Mouse (Mus musculus) induced T-regulatory cell, adult 2 months (primary cell): Measurements from ENCODE around the gene Slc6a17.

Experiments used
- DNase-seq: peaks from one replicate; pipeline ENCODE4 v3.0.0-alpha.2; 2012; ENCODE audit warnings: low read depth

Gene Slc6a17

GRCm38 (mm10) chr3:107517631-107518108 lies at the start of gene Slc6a17:
Gene Slc6a17, minus strand, starts transcription at chr3:107518018.
- DNase-seq: peak; percentile 3

- DNase-seq: no peak
Observed at GRCm38 (mm10) chr3:107565331-107565730, 47.5 kb upstream of the Slc6a17 start.

GRCm38 (mm10) chr3:107563880-107564279 lies 46.1 kb upstream of the Slc6a17 start:
- no peak for DNase-seq

- no peak for DNase-seq
Observed at GRCm38 (mm10) chr3:107562591-107562990, 44.8 kb upstream of the Slc6a17 start.

- no peak for DNase-seq
Observed at GRCm38 (mm10) chr3:107562104-107562503, 44.3 kb upstream of the Slc6a17 start.

- DNase-seq: peak; percentile 60
Observed at GRCm38 (mm10) chr3:107559183-107559582, 41.4 kb upstream of the Slc6a17 start.

- DNase-seq: no peak
Observed at GRCm38 (mm10) chr3:107558740-107559139, 40.9 kb upstream of the Slc6a17 start.

GRCm38 (mm10) chr3:107554842-107555241 lies 37.0 kb upstream of the Slc6a17 start, which contains the start of gene Ubl4b:
Gene Ubl4b, minus strand, starts transcription at chr3:107555073.
- no peak for DNase-seq

GRCm38 (mm10) chr3:107550409-107551049 lies 32.7 kb upstream of the Slc6a17 start:
- peak; percentile 54 for DNase-seq

GRCm38 (mm10) chr3:107546956-107547355 lies 29.1 kb upstream of the Slc6a17 start:
- DNase-seq: no peak

GRCm38 (mm10) chr3:107545716-107546412 lies 28.0 kb upstream of the Slc6a17 start:
- DNase-seq: no peak

GRCm38 (mm10) chr3:107545278-107545677 lies 27.5 kb upstream of the Slc6a17 start:
- DNase-seq: no peak

GRCm38 (mm10) chr3:107543158-107544080 lies 25.6 kb upstream of the Slc6a17 start:
- no peak for DNase-seq

- DNase-seq: no peak
Observed at GRCm38 (mm10) chr3:107542584-107542983, 24.8 kb upstream of the Slc6a17 start.

- no peak for DNase-seq
Observed at GRCm38 (mm10) chr3:107537504-107537889, 19.7 kb upstream of the Slc6a17 start.

GRCm38 (mm10) chr3:107536810-107537503 lies 19.1 kb upstream of the Slc6a17 start:
- no peak for DNase-seq

- DNase-seq: no peak
Observed at GRCm38 (mm10) chr3:107534951-107535350, 17.1 kb upstream of the Slc6a17 start.

GRCm38 (mm10) chr3:107533532-107533931 lies 15.7 kb upstream of the Slc6a17 start:
- no peak for DNase-seq

- no peak for DNase-seq
Observed at GRCm38 (mm10) chr3:107530581-107530980, 12.8 kb upstream of the Slc6a17 start.

- DNase-seq: no peak
Observed at GRCm38 (mm10) chr3:107529182-107529581, 11.4 kb upstream of the Slc6a17 start.

- DNase-seq: no peak
Observed at GRCm38 (mm10) chr3:107528401-107529118, 10.7 kb upstream of the Slc6a17 start.
